Mouse (Mus musculus) kidney, adult 2 months (tissue): ENCODE measurements at regions not wholly inside any gene's neighbourhood (a gene's known extent, or its start where the extent isn't known, plus 50 kb on each side); places are given as distances from the start of the nearest gene placed in this dataset.

Experiments
- CTCF ChIP-seq: fragments of 200-500 bp; conservative IDR thresholded peaks from 2 replicates; pipeline ENCODE4 v1.5.1; 2011; ENCODE audit warnings: low read depth, mild to moderate bottlenecking, control low read depth, low read length, moderate library complexity, mixed read lengths; ENCODE audit not compliant: insufficient read depth, insufficient read length
- POLR2A ChIP-seq: fragments of 200-500 bp; IDR thresholded peaks from one replicate; pipeline ENCODE4 v1.6.1; 2011; ENCODE audit warnings: low read depth, low read length, control low read depth

DNA sequence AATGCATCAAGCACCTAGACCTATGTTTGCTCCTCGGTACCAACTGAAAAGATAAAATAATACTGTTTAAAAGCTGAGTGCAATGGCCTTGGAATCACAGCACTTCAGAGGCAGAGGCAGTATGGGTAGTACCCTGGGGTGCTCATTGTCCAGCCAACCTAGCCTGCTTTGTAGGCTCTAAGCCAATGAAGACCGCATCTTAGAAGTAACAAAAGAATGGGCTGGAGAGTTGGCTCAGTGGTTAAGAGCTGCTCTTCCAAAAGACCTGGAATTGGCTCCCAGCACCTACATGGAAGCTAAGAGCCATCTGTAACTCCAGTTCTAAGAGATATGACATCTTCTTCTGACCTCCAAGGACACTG lies 82.8 kb upstream of the Spdye4c start:
- TF ChIP-seq CTCF = no peak
- TF ChIP-seq POLR2A = no peak
